Mouse (Mus musculus) liver, adult (tissue): ENCODE results near the gene Nrg4.

ENCODE experiments used
- GATA4 ChIP-seq: IDR thresholded peaks from 2 replicates; pipeline ENCODE4 v1.6.1; 2014; ENCODE audit warnings: mild to moderate bottlenecking, low read length; ENCODE audit not compliant: insufficient replicate concordance

The Nrg4 gene

GRCm38 (mm10) chr9:55285197-55285596 is 41.4 kb downstream of the Nrg4 start:
- TF ChIP-seq GATA4 = no peak

DNA sequence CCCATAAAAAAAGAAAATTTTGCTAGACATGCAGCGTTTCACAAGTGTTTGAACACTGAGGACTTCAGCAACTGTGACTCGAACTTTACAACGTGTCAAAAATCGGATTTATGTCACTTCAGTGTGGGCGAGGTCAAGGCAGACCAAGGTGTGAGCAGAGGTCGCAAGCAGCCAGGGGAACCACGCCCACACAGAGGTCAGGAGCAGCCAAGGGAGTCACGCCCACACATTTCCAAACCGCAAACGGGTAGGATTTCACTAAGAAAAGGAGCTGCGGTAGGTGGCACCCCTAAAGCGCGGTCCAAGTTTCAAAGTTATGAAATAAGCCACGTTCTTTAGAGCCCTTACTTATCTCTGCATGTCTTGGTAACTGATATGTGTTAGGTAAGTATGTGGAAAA is 43.1 kb downstream of the Nrg4 start:
- no peak for TF ChIP-seq GATA4

GRCm38 (mm10) chr9:55279114-55279825 is 47.4 kb downstream of the Nrg4 start:
- no peak for TF ChIP-seq GATA4

DNA sequence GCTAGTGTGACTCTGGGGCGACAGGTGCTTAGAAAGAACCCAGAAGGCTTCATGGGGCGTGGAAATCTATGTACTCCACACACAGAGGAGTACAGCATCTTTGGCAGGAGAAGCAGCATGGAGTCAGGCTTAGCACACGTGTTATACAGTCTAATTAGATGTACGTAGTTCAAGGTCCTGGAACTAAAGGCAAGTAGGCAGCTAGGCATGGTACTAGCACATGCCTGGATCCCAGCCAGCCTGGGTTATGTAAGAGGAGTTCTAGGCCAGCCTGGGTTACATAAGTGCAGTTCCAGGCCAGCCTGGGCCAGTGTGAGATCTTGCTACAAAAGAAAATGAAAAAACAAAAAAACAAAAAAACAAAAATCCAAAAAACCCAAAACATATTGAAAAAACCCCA is 49.1 kb downstream of the Nrg4 start:
- TF ChIP-seq GATA4 = no peak

- TF ChIP-seq GATA4 = no peak
Observed at GRCm38 (mm10) chr9:55273906-55274305, 52.7 kb downstream of the Nrg4 start.

GRCm38 (mm10) chr9:55271960-55272560 is 54.6 kb downstream of the Nrg4 start:
- no peak for TF ChIP-seq GATA4

DNA sequence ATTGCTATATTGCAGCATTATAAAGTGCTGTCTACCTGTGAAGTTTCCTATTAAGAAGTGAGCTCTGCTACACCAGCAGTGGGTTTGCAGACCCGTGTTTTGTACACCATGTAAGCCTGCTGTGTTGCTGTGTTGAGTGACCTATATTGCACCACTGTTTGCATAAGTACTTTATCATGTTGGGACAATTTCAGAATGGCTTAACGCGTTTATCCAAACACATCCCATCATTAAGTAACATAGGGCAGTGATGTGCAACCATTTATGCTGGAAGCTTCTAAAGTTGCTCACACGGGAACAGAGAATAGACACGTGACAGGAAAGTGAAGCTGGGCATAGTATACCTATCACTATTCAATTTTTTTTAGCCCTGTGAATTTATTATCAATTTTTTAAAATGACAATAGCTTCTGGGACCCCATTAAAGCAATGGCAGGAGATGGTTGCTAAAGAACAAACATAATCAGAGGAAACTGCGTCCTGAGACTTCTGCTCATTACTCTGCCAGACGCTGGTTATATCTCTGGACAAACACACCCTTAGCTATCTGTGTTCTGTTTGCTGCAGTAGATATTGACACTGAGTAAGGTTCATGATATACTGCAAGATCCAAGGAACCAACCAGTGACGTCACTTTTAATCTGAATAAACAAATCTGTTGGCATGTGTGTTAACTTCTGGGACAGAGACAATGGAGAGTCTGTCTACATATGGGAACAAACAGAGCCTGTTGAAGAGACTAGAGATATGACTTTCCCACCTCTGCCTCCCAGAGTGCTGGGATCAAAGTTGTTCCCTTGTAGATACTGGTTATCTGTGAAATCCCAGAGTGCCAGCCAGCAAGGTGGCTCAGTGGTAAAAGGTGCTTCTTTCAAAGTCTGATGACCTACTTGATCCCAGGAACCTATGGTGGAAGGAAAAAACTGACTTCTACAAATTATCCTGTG is 62.0 kb downstream of the Nrg4 start:
- TF ChIP-seq GATA4 = no peak

- no peak for TF ChIP-seq GATA4
Observed at GRCm38 (mm10) chr9:55259741-55260140, 66.9 kb downstream of the Nrg4 start.

DNA sequence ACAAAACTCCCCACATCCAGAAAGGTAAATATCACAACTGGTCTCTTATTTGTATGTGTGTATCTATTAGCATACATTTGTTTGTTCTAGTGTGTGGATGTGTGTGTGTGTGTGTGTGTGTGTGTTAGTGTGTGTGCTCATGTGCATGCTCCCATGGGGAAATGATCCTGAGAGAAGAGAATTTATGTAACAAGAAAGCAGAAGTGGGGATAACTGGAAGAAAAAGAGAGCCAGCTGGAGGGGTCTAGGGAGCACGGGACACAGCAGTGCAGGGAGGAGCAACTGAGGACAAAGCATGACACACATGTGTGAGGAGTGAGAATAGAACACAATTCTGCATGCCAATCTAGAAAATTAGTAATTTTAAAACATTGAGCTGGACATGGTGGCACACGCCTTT is 69.5 kb downstream of the Nrg4 start:
- no peak for TF ChIP-seq GATA4

DNA sequence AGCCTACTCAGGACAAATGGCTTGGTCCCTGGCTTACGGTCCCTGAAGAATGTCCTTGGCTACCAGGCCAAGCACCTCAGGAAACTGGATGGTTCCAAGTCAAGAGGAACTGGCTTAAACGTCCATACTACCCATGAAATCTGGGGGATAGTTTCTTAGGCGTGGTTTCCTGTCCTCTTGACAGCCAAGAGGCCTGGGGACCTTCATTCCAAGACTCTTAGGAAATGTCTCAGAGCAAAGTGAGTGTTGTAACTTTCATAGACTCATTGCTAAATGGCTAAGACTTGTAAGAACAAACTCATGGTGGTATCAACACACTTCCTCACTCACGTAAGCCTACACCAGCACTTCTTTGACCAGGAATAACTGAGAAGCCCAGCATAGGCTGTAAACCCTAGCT is 71.0 kb downstream of the Nrg4 start:
- no peak for TF ChIP-seq GATA4

DNA sequence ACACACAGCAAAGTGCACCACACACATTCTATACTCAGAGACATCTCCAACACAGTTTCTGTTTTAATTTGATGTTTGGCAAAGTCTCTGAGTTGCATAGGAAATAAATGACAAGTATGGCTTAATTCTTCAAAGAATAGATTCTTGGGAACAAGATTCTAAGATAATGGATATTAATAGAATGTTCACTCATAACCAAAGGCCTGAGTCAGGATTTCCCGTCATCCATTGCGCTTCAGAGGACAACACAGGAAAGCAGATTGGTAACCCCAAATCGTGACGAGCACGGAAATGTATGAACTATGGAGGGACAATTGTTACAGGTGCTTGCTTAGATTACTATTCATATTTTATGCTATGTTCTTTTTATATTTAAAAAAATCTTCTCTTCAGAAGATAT is 71.6 kb downstream of the Nrg4 start:
- no peak for TF ChIP-seq GATA4

DNA sequence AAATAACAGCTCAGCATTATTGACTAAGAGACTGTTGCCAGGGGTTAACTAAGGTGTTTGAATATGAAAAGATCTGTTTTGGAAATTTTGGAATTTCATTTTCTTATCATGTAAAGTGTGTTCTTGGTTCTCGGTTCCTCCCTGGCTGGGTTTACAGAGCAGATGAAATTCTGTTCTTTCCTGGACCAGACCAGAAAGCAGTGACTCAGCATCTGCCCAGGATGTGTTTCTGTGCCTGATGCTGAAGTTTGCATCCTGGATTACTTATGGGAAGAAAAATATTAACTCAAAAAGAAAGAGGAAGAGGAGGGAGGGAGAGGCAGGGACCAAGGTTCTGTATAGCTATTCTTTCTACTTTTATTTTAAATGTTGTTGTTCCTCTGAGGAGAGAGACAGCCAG is 72.8 kb downstream of the Nrg4 start:
- TF ChIP-seq GATA4 = no peak

- peak; percentile 62; the same call in 1 of the 2 replicates for TF ChIP-seq GATA4
Observed at GRCm38 (mm10) chr9:55250595-55251247, 75.9 kb downstream of the Nrg4 start.

DNA sequence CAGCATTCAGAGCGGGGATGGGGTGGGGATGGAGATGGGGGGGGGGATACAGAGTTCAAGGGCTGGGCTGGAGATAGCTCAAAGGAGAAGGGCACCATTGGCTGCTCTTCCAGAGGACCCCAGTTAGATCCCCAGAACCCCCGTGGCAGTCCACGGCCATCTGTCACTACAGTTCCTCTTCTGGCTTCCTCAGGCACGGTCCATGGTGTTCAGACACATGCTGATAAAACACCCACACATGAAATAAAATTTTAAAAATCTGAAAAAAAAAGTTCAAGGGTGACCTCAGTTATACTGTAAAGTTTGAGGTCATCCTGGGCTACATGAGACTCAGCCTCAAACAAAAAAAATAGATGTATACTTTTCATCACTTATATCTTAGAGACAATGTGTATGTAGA is 78.2 kb downstream of the Nrg4 start:
- no peak for TF ChIP-seq GATA4

- no peak for TF ChIP-seq GATA4
Observed at GRCm38 (mm10) chr9:55246918-55247317, 79.7 kb downstream of the Nrg4 start.
